Mouse (Mus musculus) frontal cortex, postnatal 36 days (tissue): ENCODE measurements around the gene Cnot8.
"Not testable (repeated sequence)": the region's sequence is repeated elsewhere in the genome, so short reads cannot be mapped to it uniquely, and the experiment has no call there.

ENCODE experiments used
- DNase-seq, 2 experiments: peaks; one replicate each; pipeline ENCODE4 v3.0.0; 2022; ENCODE audit warnings: low spot score in 2 of 2

Gene Cnot8

DNA sequence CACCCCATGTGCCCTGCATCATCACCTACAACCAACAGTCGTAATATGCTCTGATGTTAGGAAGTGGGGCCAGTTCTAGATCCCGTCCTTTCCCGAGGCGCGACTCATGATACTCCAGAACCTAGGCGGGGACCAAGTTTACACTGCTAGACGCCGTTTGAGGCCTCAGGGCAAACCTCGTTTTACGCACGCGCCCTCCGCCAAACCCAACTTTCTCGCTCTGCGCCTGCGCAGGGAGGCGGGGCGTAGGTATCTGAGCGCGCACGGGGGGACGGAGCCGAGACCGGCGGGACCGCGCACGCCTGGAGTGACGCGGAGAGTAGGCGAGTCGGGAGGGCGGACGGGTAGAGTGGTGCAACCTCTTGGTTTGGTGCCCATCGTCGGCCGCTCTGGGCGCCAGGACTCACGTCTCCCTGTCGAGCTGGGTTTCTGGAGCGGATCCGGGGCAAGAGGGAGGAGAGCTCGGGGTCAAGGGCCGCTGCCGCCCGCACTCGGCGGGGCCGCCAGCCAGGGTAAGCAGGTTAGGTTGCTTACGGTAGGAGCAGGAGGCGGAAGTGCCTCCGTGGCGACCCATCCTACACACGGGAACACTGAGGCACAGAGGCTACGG is at the start of gene Cnot8:
Gene Cnot8 (plus strand): TSS at position 457 of the 610 bp plus-strand sequence.
- peak; percentile 99 for DNase-seq

DNA sequence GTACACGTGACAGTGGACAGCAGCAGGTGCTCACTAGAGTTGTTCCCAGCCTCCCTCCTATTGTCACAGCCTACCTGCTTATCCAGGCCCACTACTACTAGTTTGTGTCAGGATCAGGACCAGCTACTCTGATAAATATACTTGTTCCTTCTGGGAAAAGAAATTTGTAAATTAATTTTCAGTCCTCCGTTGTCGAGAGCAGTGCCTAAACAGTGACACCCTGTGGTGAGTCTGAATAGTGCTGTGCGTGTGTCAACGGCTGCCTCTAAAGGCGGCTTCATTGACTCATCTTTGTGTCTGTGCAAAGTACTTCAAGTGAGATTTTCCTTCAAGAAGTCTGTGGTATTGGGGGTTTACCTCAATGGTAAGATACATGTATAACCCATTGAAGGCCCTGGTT is 46.5 kb upstream of the Cnot8 start:
- peak; percentile 54 to 64 for DNase-seq

DNA sequence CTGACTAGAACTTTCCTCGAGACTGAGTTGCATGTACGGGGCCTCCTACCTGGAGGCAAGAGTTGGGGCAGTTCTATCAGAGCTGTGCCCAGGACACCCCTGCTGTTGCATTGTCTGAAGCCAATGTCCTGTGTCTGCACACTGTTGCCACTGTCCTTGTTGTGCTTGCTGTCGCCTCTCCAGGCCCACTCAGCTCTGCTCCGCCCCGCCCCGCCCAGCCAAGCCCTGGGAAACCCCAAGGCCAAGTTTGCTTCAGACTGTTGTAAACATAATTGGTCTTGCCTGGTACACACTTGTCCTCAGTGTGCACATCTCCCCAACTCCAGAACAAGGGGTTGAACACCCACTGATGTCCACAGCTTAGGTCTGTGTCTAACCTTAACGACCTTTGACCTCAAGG is 44.2 kb upstream of the Cnot8 start:
- DNase-seq, result not testable (repeated sequence)

DNA sequence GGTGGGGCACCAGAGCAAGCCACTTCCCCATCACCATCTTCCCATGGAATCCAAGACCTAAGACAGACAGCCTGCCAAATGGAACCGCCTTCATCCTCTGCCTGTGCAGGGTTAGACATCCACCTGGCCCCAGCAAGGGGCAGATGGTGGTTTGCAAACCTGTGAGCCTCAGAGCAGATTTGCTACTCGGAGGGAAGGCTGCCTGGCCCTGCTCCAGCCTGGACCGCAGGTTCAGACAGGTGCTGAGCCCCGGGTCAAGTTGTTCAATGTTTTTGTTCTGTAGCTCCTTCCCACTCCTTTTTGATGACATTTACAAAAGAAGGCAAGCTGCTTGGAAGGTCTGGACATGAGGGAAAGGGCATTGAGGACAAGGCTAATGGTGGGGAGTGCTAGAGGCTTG is 42.7 kb upstream of the Cnot8 start:
- not testable (repeated sequence) for DNase-seq

DNA sequence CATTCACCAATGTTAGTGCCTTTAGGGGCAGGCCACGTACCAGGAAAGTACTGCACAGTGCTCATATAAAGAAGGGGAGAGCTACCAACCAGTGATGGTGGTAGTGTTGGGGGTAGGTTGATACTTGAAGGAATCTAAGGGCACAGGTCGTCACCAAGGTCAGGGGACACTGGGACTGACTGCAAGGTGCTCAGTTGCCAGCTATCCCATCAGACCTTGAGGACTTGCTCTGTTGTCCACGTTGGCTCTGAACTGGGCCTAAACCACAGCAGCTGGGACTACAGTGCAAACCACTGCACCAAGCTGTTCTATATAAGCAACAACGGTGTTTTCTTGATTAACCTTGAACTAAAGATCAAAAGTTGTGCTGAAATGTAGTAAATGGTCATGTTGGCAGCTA is 41.4 kb upstream of the Cnot8 start:
- DNase-seq, result no peak

DNA sequence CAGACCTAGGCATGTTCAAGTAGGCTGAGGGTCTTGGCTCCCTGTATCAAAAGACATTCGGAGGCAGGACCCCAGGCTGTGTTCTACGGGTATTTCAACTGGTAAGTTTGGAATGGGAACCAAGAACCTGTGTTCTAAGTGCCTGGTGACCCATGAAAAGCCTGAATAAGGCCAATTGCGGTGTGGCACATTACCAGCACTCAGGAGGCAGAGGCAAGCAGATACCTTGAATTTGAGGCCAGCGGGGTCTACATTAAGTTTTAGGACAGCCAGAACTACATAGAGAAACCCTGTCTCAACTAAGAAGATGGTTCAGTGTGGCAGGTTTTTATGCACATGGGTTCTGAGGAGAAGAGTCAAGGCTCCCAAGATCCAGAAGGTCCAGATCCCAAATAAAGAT is 38.9 kb upstream of the Cnot8 start:
- no peak for DNase-seq

DNA sequence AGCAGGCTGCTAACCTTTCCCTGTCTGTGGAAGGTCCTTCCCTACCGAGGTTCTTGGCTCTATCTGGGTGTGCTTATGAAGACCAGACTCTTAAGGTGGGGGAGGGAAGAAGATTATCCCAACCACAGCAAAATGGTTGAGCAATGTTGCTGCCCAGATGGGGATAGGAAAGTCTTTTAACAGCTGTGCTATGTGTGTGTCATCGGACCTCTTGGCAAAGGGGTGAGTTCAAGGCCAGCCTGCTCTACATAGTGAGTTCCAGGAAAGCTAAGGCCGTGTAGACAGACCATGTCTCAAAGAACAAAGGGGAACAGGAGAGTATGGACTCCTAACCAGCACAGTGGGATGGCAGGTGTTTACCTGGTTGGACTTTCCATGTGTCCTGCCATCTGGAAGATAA is 31.0 kb upstream of the Cnot8 start:
- DNase-seq, result no peak

DNA sequence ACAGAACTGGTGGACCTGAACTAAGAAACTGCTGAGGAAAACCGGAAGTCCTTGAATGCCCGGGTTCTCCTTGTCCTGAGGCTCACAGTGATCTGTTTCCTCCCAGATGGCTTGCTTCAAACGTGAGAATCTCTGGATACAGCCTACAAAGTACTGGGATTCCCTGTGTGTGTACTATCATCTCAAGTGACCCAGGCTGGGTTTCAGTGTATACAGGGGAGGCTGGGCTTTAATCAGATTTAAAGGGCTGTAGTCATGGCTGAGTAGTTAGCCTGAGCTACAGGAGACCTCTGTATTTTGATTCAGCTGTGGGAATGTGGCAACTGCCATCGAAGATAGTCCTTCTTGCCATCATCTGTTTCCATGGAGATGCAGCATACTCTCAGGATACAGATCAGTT is 26.7 kb upstream of the Cnot8 start:
- no peak for DNase-seq

DNA sequence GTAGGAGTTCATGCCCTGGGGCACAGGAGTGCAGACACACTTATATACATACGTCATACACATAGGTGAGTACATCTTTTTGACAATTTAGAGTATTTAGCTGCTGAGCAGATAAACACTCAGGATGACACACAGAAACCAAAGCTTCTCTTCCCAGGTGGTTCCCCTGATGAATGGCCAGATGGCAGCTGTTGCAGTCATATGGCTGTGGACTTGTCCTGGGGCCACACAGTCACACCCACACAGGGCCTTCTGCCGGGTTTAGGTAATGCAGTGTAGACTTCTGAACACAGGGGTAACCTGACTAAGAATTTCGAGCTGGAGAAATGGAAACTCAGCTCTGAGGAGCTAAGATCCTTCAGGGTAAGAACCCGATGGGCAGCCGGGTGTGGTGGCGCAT is 22.2 kb upstream of the Cnot8 start:
- no peak for DNase-seq

DNA sequence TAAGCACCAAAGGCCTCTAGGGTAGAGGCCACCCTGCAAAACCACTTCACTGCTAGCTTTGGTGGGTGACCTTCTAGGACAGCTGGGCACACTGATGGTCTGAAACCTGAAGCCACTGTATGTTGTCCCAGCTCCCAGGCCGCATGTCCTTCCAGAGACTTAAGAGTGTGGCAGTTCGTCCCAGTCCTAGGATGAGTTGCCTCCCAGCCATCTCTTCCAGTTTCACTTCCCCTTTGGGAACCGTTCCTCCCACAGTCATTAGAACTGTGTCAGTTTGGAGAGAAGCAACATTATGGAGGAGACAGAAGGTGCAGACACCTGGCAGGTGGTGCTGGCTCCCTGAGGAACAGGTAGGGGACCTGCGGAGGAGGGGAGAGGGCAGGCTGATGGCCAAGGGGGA is 11.4 kb upstream of the Cnot8 start:
- no peak for DNase-seq

DNA sequence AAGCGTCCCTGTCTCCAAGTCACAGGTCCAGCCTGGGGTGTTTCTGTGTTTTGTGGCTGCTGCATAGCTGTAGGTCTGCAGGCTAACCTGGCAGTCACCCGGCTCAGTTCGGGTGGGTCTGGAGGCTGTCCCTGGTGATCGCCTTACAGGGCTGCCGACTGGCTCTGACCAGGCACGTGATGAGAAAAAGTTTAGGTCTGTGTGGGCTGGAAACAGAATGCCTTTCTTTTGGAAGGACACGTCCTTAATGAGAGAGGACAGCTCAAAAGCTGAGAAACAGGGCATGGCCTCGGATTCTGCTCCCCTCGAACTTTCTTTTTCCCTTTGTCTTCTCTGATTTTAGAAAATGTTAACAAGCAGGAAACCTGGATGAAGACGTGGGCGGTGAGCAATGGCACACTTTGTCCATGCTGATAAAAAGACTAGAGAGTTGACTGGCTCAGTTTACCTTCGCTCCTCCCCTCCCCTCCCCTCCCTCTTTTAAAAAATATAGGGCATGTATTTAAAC is 10.9 kb upstream of the Cnot8 start, which contains the start of gene Gm12248:
Gene Gm12248 (minus strand): TSS at position 114 of the 508 bp plus-strand sequence.
- DNase-seq, result no peak

DNA sequence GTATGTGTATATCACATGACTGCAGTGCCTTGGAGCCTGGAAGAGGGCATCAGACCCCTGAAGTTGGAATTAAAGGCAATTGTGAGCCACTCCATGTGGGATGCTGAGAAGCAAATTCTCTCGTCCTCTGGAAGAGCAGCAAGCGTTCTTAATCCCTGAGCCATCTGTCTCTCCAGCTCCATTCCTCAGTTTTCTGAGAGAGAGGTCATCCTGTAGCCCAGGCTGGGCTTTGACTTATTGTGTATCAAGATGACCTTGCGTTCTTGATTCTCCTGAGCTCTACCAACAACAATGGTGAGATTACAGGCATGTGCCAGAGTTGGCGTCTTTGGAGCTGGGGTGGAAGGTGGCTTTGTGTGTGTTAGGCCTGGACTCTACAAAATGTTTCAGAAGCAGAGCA is 9.2 kb upstream of the Cnot8 start:
- DNase-seq, result no peak

DNA sequence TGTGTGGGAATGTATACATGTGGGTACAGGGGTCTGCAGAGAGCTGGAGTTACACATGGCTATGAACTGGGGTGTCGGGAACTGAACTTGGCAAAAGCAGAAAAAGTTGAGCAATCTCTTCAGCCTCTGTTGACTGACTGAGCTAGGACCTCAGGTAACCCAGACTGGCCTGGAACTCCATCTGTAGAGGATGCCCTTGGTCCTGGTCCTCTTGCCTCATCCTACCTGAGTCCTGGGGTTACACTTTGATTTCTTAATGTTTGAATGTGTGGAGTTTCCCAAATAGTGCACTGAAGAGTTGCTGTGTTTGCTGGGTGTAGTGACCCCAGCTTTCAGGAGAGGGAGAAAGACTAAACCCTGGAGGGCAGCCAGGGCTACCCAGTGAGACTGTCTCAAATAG is 8.4 kb upstream of the Cnot8 start:
- no peak for DNase-seq

DNA sequence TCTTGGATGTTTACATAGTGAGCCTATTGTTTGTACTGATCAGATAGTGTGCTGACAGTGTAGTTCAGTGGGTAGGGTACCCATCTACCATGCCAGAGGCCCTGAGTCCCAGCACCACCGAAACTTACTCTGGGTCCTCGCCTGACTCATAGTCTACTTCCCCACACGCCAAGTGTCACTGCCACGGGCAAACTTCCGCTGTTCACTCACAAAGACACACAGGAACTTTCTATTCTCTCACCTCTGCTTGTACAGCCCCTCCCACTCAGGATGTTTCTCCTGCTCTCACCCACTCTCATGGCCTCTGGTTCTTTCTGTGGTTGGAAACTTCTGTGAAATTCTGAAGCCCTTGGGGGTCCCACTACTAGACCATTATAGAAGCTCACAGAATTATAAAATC is 7.8 kb upstream of the Cnot8 start:
- DNase-seq, result no peak

DNA sequence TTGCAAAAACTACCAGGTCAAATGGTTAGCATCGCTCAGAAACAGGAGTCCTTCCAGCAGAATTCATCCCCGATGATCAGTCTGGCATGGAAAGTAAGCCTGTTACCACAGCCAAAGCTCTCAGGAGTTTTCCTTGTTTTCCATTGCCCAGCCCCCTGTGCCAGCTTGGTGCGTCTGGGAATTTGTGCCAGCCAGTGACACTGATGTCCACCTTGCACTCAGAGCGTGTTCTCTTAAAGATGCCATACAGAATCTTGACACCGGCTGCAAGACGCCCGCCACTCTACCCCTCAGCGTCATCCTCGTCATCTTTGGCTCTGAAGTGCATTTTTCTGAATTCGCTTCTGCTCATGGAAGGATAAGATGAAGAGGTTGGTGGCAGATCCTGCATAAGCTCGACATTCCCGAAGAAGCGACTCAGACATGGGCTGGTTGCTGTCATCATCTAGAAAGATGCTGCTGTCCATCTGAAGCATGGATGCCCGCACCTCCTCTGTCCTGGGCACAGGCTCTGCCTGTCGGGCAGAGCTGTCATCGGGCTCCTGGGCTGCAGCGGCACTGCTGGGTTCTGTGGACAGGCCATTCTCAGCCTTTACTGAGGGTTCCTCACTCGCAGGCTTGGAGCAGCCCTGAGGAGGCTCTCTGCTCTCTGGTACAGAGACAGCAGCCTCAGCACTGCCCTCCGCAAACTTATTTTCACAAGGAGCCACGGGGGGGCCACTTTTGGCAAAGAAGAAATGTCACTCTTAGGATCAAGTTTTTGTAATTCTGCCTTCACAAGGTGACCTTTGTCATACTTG is 6.9 kb upstream of the Cnot8 start:
- no peak for DNase-seq

DNA sequence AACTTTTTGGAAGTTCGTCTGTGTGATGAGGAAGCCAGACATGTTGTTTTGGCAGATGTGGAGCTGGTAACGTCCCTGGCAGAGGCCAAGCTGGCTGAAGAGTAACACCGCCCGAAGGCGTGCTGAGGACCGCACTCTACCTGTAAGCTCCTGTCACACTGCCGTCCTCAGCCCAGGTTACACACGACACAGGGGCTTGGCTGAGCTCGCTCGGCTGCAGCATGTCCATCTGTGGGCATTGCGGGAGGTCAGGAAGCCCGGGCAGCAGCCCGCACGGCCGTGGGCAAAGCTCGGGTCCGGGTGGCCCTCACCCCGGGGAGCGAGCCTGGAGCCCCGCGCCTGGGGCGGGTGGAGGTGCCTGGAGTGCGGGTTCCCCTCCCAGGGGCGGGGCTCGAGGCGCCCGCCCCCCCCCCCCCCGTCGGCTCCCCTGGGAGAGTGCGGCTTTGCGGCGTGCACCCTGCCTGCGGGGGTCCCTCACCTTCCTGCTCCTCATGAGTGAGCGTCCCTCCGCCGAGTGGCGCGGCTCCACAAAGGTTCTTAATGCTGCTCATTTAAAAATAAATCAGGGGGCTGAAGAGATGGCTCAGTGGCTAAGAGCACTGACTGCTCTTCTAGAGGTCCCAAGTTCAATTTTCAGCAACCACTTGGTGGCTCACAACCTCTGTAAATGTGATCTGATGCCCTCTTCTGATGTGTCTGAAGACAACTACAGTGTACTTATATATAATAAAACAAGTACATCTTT is 6.2 kb upstream of the Cnot8 start:
- no peak for DNase-seq

DNA sequence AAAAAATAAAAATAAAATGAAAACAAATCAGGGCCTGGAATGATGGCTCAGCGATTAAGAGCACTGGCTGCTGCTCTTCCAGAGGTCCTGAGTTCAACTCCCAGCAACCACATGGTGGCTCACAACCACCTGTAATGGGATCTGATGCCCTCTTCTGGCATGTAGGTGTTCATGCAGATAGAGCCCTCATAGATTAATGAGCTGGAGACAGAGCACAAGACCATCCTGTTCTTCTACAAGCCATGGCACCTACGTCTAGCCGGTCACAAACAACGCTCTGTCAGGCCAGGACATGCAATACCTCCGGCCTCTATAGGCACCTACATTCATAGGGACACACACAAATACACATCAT is 5.6 kb upstream of the Cnot8 start:
- not testable (repeated sequence) for DNase-seq

DNA sequence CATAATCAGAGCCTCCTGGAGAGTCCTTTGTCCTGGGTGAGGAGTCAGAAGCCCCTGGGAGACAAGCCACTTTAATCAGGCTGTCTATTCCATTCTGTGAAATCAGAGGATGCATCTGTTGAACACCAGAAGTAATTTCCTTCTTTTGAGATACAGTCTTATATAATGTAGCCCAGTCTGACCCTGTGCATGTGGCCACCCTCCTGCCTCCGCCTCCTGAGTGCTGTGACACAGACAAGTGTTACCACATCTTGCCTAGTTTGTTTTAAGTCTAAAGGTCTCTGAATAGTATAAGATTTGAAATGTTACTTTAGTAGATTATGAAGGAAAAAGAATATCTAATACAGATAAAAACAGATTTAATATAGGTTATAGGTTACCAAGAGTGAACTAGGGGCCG is 3.9 kb upstream of the Cnot8 start:
- DNase-seq, result no peak

DNA sequence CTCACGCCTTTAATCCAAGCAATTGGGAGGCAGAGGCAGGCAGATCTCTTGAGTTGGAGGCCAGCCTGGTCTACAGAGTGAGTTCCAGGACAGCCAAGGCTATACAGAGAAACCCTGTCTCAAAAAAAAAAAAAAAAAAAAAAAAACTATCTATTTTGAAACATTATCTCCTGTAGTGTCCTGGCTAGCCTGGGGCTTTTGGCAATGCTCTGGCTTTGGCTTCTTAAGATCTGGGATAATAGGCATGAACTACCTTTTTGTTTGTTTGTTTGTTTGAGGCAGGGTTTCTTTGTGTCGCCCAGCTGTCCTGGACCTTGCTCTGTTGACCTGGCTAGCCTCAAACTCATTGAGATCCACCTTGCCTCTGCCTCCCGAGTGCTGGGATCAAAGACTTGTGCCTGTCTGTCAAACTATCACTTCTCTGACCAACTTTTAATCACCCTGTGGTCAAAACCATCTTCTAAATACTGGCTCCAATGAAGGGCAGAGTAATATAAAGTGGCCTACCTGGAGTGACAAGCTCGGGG is 2.7 kb upstream of the Cnot8 start:
- DNase-seq, result no peak

DNA sequence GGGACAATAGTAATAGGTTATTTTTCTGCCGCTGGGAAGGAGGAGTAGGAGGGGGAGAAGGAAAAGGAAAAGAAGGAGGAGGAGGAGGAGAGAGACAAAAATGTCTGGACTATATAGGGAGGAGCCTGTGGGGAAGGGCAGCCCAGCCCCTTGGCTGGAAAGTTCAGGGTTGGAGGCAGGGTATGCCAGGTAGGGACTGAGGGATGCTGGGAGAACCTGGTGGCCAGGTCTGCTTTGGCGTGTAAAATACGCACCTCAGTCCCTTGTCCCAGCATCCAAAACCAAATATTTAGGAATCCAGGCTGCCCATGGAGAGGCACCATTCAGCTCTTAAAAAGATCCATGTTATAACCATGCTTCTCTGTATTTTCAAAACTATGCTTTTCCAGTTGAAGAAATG is 1.8 kb upstream of the Cnot8 start:
- no peak for DNase-seq

DNA sequence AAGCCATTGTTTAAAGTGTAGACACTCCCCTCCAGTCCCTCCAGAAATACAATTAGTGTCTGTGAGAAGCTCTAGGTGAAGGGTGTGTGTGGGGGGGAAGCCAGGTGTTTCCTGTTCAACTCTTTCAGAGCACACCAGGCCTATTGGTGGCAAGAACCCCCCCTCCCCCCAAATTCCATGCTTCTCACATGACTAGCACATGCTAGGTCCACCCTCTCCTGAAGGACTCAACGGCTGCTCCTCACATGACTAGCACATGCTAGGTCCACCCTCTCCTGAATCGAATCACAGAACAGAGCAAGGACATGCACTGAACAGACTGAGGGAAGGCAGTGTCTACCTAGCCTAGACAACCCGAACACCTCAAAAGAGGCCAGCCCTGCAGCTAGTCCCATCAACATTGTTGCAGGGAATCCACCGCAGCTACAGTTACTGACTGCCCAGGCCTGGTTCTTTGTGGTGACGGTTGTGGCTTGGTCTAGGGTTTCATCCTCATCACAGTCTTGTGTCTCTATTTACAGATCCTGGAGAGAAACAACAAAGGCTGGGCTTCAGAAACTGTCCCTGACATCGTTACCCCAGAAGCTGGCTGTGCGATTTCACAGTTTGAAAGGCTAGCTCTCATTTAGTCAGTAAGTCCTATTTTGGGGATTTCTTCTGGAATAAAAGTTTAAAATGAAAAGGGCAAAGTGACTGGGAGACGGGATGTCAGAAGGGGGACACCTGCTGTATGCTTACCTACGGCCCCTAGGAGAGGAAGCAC is 1.2 kb upstream of the Cnot8 start:
- DNase-seq, result no peak

DNA sequence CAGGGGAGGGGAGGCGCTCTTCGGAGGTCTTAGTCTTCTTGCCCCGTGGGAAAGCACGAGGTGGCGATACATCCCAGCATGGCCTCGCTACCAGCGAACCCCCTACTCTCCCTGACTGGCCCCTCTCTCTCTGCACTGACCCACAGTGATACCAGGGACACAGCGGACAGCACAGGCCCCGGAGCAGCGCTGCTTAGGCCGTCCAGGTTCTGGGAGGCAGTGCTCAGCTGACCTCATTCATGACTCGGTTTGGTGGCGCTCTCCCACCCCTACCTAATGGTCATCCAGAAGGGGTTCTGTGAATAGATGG is 654 bp upstream of the Cnot8 start:
- DNase-seq, result no peak
